Mouse (Mus musculus) liver, embryonic 14.5 days (tissue): ENCODE measurements around the gene Sdk1.

Source experiments
- CTCF ChIP-seq: IDR thresholded peaks from 2 replicates; pipeline ENCODE4 v1.5.1; 2016; ENCODE audit warnings: antibody characterized with exemption, low read depth, control low read depth
- EP300 ChIP-seq: IDR thresholded peaks from 2 replicates; pipeline ENCODE4 v1.6.1; 2016; ENCODE audit warnings: antibody characterized with exemption, low read depth

DNA sequence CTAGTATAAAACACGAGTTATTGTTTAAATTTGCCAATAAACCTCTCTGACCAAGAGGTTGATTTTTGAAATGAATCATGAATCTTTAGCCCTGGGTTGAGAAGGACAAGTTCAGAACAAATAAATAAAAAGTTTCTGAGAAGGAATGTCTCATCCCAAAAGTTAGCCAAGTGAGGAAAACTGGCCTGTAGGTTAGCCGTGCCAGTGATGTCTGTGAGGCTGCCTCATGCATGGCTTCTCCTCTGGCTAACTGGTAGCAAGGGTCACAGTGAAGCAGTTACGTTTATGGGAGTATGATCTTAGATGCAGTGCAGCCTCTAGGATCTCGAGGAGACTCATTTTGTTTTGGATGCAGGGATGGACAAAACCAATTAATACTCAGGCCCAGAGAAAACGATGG is 149.9 kb downstream of the Sdk1 start:
- TF ChIP-seq EP300 (no peak), CTCF (no peak)
